Mouse (Mus musculus): Measurements from ENCODE around the gene Fam151a.
"Not testable (repeated sequence)": the region's sequence is repeated elsewhere in the genome, so short reads cannot be mapped to it uniquely, and the experiment has no call there.

The Fam151a gene

GRCm38 (mm10) chr4:106733636-106734035 lies at the start of gene Fam151a:
Gene Fam151a, plus strand, starts transcription at chr4:106733889.
- DNase-seq (ENCODE audit: low spot score in 2 of 2), result no peak

GRCm38 (mm10) chr4:106688636-106689296 lies 44.9 kb upstream of the Fam151a start:
- DNase-seq (ENCODE audit: low spot score in 2 of 2), result no peak

DNA sequence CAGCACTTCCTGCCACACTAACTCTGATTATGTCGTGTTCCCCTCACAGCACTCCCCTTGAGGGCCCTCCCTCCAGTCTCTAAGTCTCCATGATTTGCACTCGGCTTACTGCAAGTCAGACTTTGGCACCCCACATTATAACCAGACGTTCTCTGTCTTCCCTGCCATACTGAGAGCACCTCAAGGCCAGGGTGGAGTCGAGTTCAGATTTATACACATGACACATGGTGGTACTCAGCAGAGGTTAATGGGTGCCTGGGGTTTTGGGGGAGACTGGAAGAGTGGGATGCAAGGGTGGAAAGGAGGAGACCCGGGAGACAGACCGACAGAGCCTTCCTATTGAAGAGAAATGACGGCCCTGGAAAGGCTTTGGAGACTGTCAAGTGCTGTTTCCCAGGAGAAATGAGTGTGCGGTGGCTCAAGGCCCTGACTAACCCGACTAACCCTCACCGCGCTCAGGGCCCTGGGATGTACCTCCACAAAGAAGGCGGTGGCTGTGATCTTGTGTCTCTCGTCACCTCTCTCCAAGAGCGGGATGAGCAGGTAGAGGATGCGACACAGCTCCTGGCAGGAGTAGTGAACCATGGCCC lies 39.8 kb upstream of the Fam151a start:
- no peak for DNase-seq (ENCODE audit: low spot score in 2 of 2)

DNA sequence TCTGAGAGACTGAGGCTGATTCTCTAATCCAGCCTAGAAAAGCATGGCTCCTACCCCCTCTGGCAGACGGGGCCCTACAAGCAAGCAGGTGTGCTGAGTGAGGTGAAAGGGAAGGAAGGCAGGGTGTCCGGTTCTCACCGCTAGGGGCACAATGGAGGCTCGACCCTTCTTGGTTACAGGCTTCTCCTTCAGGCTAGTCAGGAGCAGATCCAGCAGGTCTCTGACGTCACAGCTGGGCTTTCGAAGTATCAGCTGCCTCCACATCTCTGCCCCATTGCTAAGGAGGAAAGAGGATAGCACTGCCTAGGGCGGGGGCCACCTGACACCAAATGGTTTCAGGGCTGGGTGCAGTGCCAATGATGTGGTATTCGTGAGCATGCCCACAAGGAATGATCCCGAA lies 33.7 kb upstream of the Fam151a start:
- no peak for DNase-seq (ENCODE audit: low spot score in 2 of 2)

DNA sequence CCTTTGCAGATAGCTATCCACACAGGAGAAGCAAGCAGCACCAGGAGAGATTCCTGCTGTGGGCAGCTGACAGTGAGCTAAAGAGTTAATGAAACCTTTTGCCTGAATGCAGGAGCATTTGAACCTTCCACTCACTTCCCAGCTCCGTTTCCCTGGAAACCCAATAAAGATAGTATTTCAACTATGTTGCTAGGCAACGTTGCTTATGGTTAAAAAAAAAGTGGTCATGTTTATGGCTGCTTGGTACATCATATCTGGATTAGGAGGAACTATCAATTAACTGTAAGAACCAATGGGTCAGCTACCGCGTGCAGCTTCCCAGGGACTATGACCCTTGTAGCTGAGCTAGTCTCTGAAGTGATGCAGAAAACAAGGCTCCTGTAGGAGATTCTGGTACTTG lies 32.9 kb upstream of the Fam151a start:
- DNase-seq (ENCODE audit: low spot score in 2 of 2), result no peak

DNA sequence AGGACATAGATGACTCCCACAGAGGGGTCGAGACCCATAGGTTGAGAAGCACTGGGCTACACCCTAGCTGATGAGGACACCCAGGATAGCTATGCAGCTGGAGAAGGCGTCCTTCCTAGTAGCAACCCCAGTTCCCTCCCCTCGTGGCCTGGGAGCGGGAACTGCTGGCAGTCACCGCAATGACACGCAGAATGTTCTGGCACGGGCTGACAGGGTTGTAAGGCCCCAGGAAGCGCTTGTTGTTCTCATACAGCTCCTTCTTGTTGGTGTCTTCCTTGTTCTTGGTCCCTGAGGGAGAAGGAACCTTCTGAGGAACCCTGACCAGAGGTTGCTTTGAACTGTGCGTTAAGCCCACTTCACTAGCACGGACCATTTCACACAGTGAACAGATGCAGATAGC lies 29.7 kb upstream of the Fam151a start:
- no peak for DNase-seq (ENCODE audit: low spot score in 2 of 2)

- peak; percentile 44 to 59 for DNase-seq (ENCODE audit: low spot score in 2 of 2)
Measured at GRCm38 (mm10) chr4:106704416-106704815, 29.3 kb upstream of the Fam151a start.

GRCm38 (mm10) chr4:106705096-106705665 lies 28.5 kb upstream of the Fam151a start:
- DNase-seq (ENCODE audit: low spot score in 2 of 2), result no peak

GRCm38 (mm10) chr4:106707957-106708356 lies 25.7 kb upstream of the Fam151a start:
- no peak for DNase-seq (ENCODE audit: low spot score in 2 of 2)

- DNase-seq (ENCODE audit: low spot score in 2 of 2), result peak in 1 of 2 experiments; percentile 79
Measured at GRCm38 (mm10) chr4:106708408-106708807, 25.3 kb upstream of the Fam151a start.

DNA sequence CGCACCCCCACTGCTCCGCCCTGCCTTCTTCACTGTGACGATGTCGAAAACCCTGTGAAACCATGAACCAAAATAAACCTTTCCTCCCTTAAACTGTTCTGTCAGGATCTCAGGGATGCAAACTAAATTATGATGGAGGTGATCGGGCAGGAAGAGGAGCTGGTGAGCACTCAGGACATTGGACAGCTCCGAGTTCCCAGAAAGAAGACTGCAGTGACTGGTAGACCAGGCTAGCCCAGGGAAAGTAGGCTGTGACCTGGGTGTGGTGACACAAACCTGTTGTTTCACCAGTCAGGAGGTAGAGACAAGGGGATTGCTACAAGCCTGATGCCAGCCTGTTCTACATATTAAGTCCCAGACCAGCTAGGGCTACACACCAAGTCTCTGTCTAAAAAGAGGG lies 20.1 kb upstream of the Fam151a start:
- DNase-seq (ENCODE audit: low spot score in 2 of 2), result no peak

DNA sequence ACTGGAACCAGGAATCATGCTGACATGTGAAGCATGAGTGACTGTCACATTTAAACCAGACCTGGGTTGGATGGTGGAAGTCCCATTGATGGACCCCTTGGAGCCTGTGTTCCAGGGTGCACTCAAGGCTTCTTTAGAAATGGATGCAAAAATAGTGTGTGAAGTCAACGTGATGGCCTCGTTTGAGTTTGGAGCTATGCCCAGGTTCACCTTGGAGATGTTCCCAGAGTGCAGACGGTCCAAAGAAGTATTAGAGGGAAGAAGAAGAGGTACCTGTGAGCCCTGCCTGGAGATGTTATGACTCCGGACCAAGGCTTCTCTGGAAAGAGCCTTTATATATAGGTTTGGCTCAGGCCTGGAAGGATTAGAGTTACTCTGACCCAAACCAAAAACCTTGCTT lies 13.1 kb upstream of the Fam151a start:
- DNase-seq (ENCODE audit: low spot score in 2 of 2), result no peak

- DNase-seq (ENCODE audit: low spot score in 2 of 2), result no peak
Measured at GRCm38 (mm10) chr4:106730814-106731213, 2.9 kb upstream of the Fam151a start, which contains the start of gene Mroh7. Gene Mroh7, minus strand, starts transcription at chr4:106730925.

DNA sequence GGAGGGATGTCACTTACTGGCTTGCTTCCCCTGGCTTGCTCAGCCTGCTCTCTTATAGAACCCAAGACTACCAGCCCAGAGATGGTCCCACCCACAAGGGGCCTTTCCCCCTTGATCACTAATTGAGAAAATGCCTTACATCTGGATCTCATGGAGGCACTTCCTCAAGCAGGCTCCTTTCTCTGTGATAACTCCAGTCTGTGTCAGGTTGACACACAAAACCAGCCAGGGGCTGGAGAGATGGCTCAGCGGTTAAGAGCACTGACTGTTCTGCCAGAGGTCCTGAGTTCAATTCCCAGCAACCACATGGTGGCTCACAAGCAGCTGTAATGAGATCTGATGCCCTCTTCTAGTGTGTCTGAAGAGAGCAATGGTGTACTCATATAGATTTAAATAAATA lies 3.2 kb downstream of the Fam151a start:
- DNase-seq (ENCODE audit: low spot score in 2 of 2), result not testable (repeated sequence)

DNA sequence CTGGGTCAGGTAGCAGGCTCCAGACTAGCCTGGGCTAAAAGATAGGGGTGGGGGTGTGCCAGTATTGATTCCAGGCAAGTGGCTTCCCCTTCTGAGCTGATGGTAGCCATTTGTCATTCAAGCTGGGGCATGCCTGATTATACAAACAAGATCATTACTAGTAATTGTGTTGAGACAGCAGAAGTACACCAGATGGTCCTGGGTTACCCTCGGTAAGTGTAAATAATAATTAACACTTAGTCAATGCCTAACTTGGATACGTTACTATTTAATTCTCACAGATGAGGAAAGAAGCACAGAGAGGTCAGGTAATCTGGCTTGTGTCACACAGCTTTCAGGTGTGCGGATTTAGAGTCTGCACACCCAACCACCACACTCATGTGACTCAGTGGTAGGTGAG lies 4.2 kb downstream of the Fam151a start:
- DNase-seq (ENCODE audit: low spot score in 2 of 2), result no peak

DNA sequence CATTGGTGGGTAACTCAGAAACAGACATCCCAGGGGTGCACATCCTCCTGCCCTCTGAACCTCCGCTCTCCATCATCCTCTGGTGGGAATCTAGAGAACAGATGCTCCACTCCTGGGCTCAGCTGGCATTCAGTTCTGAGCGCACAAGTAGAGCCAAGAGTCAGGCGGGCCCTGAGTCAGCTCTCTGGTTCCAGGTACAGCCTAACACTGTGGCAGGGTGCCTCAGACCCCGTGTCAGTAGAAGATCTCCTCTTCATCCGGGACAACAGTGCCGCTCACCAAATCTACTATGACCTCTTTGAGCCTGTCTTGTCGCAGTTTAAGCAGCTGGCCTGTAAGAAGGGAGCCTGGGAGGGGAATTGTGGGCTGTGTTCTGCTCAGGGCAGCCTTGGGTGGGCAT lies 12.2 kb downstream of the Fam151a start:
- no peak for DNase-seq (ENCODE audit: low spot score in 2 of 2)

GRCm38 (mm10) chr4:106747001-106747580 lies 13.4 kb downstream of the Fam151a start:
- no peak for DNase-seq (ENCODE audit: low spot score in 2 of 2)

GRCm38 (mm10) chr4:106749699-106750098 lies 16.0 kb downstream of the Fam151a start:
- peak; percentile 81 to 82 for DNase-seq (ENCODE audit: low spot score in 2 of 2)

DNA sequence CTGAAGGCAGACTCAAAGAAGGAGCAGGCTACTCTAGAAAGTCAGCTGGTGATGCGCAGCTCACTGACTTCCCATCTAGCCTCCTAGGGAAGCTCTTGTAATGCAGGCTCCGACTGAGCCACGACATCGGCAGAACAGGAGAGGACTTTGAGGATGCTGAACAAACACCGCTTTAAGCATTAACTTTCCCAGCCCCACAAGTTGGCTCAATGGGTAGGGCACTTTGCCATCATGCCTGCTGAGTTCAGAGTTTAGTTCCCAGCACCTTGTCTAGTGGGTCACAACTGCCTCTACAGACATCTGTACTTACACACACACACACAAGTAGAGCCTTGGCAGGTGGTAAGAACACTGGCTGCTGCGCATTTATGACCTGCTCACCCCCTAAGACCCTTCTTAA lies 18.0 kb downstream of the Fam151a start:
- DNase-seq (ENCODE audit: low spot score in 2 of 2), result no peak

GRCm38 (mm10) chr4:106764166-106764565 lies 30.5 kb downstream of the Fam151a start:
- DNase-seq (ENCODE audit: low spot score in 2 of 2), result no peak

GRCm38 (mm10) chr4:106769306-106769705 lies 35.6 kb downstream of the Fam151a start:
- no peak for DNase-seq (ENCODE audit: low spot score in 2 of 2)

GRCm38 (mm10) chr4:106772558-106772957 lies 38.9 kb downstream of the Fam151a start:
- DNase-seq (ENCODE audit: low spot score in 2 of 2), result no peak

DNA sequence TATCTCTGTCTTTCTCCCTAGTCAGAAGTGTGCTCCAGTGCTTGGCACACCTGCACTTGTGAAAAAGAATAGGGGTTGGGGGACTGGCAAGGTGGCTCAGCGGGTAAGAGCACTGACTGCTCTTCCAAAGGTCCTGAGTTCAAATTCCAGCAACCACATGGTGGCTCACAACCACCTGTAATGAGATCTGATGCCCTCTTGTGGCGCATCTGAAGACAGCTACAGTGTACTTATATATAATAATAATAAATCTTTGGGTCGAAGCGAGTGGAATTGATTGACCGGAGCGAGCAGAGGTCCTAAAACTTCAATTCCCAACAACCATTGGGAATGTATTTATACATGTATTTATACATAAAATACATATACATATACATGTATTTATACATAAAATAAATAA lies 42.1 kb downstream of the Fam151a start:
- not testable (repeated sequence) for DNase-seq (ENCODE audit: low spot score in 2 of 2)
